Mouse (Mus musculus) liver, postnatal 0 days (tissue): ENCODE results near the gene Galnt4. TPM values are rescaled to one million over a fixed set of nuclear protein-coding genes. Genes with fewer than 3 reads are reported as not detected.

Experiments used
- ATAC-seq: fragments of 200-750 bp; cut with Nextera tagmentation; 2 replicates; pipeline ENCODE4 v1.8.0; 2017; ENCODE audit warnings: mild to moderate bottlenecking, moderate library complexity
- DNase-seq: peaks from one replicate; pipeline ENCODE4 v3.0.0-alpha.2; 2016
- H3K27ac ChIP-seq: fragments of 300-500 bp; sonication (generic); 2 replicates; pipeline ENCODE4 v1.5.1; 2014; ENCODE audit warnings: antibody characterized with exemption, moderate library complexity, mild to moderate bottlenecking, low read depth
- H3K27me3 ChIP-seq: fragments of 300-500 bp; sonication (generic); 2 replicates; pipeline ENCODE4 v1.6.1; 2014; ENCODE audit warnings: low read length, control low read depth, mixed read lengths; ENCODE audit not compliant: insufficient read depth
- H3K36me3 ChIP-seq: fragments of 300-500 bp; sonication (generic); replicated peaks from 2 replicates; pipeline ENCODE4 v1.6.1; 2014; ENCODE audit warnings: mild to moderate bottlenecking, control low read depth, low read length, moderate library complexity, mixed read lengths; ENCODE audit not compliant: insufficient read depth
- H3K4me1 ChIP-seq: fragments of 300-500 bp; sonication (generic); 2 replicates; pipeline ENCODE4 v1.6.1; 2014; ENCODE audit warnings: antibody characterized with exemption, mild to moderate bottlenecking, control low read depth; ENCODE audit not compliant: insufficient read depth
- H3K4me2 ChIP-seq: fragments of 300-500 bp; sonication (generic); 2 replicates; pipeline ENCODE4 v1.6.1; 2014; ENCODE audit warnings: low read depth, mild to moderate bottlenecking, low read length, moderate library complexity, mixed read lengths
- H3K4me3 ChIP-seq: fragments of 300-500 bp; sonication (generic); 2 replicates; pipeline ENCODE4 v1.5.1; 2014; ENCODE audit warnings: low read depth, low read length
- H3K9ac ChIP-seq: fragments of 300-500 bp; sonication (generic); replicated peaks from 2 replicates; pipeline ENCODE4 v1.6.1; 2014; ENCODE audit warnings: mild to moderate bottlenecking, moderate library complexity
- H3K9me3 ChIP-seq: fragments of 300-500 bp; sonication (generic); 2 replicates; pipeline ENCODE4 v1.6.1; 2016; ENCODE audit warnings: mild to moderate bottlenecking, control low read depth, low read length, mixed read lengths
- CTCF ChIP-seq: sonication (generic); IDR thresholded peaks from 2 replicates; pipeline ENCODE4 v1.5.1; 2016; ENCODE audit warnings: antibody characterized with exemption, low read depth
- EP300 ChIP-seq: IDR thresholded peaks from 2 replicates; pipeline ENCODE4 v1.6.1; 2016; ENCODE audit warnings: antibody characterized with exemption, low read depth, mild to moderate bottlenecking
- WGBS: fragments of 180-500 bp; shearing (Covaris S2); extraction: QIAGEN DNeasy Blood & Tissue Kit; methylation state at CpG from one replicate; pipeline ENCODE4 v1.1.7; 2014; ENCODE audit not compliant: insufficient replicate concordance; 5-methylcytosine and 5-hydroxymethylcytosine counted together
- polyA plus RNA-seq: library from polyadenylated mRNA; unstranded; fragments of >200 nt; fragmentation: Nextera tagmentation; extraction: Ambion mirVana; gene quantifications from 2 replicates; pipeline ENCODE4 v1.2.1, GENCODE M21; 2015

Galnt4 gene
- 2.2 and 2.6 TPM in 2 replicates for polyA plus RNA-seq

DNA sequence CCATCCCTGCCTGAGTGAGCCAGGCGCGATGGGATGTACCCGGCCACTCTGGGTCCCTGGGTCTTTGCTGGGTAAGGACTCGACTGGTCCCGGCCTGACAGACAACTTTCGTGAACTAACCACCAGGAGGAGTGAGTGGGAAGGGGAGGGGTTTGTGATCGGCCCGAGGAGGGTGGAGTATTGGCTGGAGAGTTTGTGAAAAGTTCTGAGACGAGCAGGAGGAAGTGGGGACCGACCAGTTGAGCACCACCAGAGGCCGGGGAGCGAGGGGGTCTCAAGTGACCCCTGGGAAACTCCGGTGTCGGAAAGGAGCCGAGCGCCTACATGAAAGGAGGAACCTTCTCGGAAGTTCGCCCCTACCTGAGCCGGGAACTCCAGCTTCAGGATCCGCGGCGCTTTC, at the start of gene Galnt4:
Gene Galnt4 (plus strand): TSS at position 196 of the 400 bp plus-strand sequence.
- peak; percentile 82 for ATAC-seq
- Histone ChIP-seq H3K9ac (peak within 1 kb of the TSS; percentile 85), H3K4me1 (peaks cover 11% of the 10 kb centered on the region), H3K36me3 (peaks cover 2% of the 10 kb centered on the region; the same call in 1 of the 2 replicates), H3K4me2 (peak within 1 kb of the TSS; percentile 96), H3K27ac (peak within 1 kb of the TSS; percentile 85), H3K9me3 (no peaks in the 10 kb centered on the region), H3K4me3 (peak within 1 kb of the TSS; percentile 92), H3K27me3 (no peaks in the 10 kb centered on the region)
- 2% methylated on average over 22 of the region's 22 CpGs for WGBS
- DNase-seq: peak; percentile 84
- TF ChIP-seq CTCF (peak; percentile 89), EP300 (no peak)

DNA sequence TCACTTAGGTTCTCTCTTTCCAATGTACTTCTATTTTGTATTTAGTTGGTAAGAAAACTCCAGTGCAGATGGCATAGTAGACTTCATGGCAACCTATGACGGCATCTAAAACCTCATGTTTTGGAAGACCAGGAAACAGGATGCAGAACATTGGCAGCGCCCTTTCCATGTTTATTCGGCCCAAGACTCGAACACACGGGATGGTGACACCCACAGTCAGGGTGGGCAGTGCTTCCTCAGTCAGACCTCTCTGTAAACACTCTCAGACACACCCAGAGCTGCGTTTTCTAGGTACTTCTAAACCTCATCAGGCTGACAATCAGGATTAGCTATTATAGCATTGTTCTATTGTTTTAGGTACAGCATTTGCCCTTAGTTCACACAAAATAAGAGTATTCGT, 47.4 kb upstream of the Galnt4 start:
- TF ChIP-seq EP300 (no peak), CTCF (no peak)
- ATAC-seq: no peak
- WGBS: 70% methylated on average over 7 of the region's 7 CpGs
- Histone ChIP-seq H3K27me3 (no peaks in the 10 kb centered on the region), H3K9ac (no peak overlapping the region), H3K27ac (no peak overlapping the region), H3K4me2 (no peak overlapping the region), H3K9me3 (no peaks in the 10 kb centered on the region), H3K4me3 (no peak overlapping the region), H3K4me1 (no peaks in the 10 kb centered on the region), H3K36me3 (no peaks in the 10 kb centered on the region)
- no peak for DNase-seq

DNA sequence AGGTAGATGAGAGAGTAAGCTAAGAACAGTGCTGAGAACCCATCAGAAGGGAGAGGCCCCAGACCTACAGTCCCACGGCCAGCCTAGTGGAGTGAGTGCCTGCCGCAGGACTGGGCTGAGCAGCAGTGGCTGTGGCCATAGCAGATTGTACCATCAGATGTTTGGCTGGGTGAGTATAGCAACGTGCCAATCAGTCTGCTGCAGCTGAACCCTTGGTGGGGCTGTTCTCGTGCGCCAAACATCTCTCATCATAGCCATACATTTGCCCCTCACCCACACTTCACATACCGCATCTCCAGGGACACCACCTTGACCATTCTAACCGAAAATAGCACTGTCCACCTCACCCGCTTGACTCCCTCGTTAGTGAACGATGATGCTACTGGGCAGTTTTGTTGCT, 46.5 kb upstream of the Galnt4 start:
- no peak for TF ChIP-seq EP300
- TF ChIP-seq CTCF: no peak
- no peak for ATAC-seq
- no peak for DNase-seq
- 80% methylated on average over 10 of the region's 10 CpGs for WGBS
- H3K4me1 ChIP-seq: no peaks in the 10 kb centered on the region
- H3K9me3 ChIP-seq: no peaks in the 10 kb centered on the region
- H3K27ac ChIP-seq: no peak overlapping the region
- H3K4me2 ChIP-seq: no peak overlapping the region
- no peak overlapping the region for H3K9ac ChIP-seq
- H3K27me3 ChIP-seq: no peaks in the 10 kb centered on the region
- H3K4me3 ChIP-seq: no peak overlapping the region
- H3K36me3 ChIP-seq: no peaks in the 10 kb centered on the region

DNA sequence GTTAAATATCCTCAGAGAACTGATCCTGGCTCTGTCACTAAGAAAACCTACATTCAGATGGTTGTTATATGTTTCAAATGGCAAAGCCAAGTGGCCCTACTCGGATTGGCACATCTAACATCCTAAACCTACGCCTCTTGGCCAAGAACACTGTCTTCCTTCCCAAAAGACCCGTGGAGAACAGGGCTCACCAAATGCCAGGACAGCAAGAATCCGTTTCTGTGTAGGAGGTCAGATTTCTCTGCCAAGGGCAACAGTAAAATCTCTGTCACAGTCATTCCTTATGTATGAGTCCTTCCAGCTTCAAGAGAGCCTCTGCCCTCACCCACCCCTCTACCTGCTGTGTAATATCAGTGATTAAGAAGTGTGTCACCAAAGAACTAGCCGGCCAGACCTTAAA, 45.4 kb upstream of the Galnt4 start:
- 67% methylated on average over 5 of the region's 5 CpGs for WGBS

DNA sequence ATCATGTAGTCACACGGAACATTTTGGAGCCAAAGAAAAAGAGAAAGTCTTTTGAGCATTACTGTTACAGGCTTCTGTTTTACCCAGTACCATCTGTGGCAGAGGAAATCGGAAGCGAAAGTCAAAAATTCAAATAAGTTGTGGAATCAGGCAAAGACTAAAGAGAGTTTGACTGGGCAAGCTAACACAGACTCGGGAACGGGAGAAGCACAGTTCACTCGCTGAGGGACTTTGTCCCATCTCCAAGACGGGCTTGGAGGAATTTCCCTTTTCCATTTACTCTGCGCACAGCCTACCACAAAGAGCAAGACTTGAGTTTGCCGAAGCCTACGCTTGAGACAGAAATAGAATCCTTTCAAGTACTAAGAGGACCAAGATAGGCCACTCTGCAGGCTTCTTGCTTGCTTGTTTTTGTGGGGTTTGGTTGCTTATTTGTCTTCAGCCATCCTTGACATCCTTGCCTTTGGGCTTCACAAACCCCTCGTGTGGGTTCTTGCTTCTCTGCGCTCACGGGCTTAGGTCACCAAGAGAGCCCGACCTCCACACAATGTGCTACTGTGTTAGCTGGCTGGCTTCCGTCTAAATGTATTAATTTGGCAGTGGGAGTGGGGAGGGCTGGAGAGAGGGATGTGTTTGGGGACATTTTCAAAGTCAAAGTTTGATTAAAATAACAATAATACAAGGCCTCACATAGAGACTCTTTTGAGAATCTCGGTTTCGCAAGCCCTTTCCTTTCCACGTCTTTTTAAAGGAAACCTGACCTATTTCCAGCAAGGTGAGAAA, 31.7 kb upstream of the Galnt4 start:
- Histone ChIP-seq H3K9me3 (no peaks in the 10 kb centered on the region), H3K27me3 (no peaks in the 10 kb centered on the region), H3K4me2 (no peak overlapping the region), H3K27ac (no peak overlapping the region), H3K4me3 (no peak overlapping the region), H3K9ac (no peak overlapping the region), H3K36me3 (no peaks in the 10 kb centered on the region), H3K4me1 (no peaks in the 10 kb centered on the region)
- ATAC-seq (no peak), DNase-seq (no peak)
- 85% methylated on average over 18 of the region's 18 CpGs for WGBS
- TF ChIP-seq CTCF (no peak), EP300 (no peak)

More for the DNA sequence above, 45.4 kb upstream of the Galnt4 start:
- H3K4me2 ChIP-seq: no peak overlapping the region
- H3K4me3 ChIP-seq: no peak overlapping the region
- no peak overlapping the region for H3K9ac ChIP-seq
- H3K36me3 ChIP-seq: no peaks in the 10 kb centered on the region
- no peak overlapping the region for H3K27ac ChIP-seq
- DNase-seq (no peak), ATAC-seq (no peak)
- no peaks in the 10 kb centered on the region for H3K9me3 ChIP-seq
- TF ChIP-seq EP300: no peak
- TF ChIP-seq CTCF: no peak
- H3K27me3 ChIP-seq: no peaks in the 10 kb centered on the region
- H3K4me1 ChIP-seq: no peaks in the 10 kb centered on the region

DNA sequence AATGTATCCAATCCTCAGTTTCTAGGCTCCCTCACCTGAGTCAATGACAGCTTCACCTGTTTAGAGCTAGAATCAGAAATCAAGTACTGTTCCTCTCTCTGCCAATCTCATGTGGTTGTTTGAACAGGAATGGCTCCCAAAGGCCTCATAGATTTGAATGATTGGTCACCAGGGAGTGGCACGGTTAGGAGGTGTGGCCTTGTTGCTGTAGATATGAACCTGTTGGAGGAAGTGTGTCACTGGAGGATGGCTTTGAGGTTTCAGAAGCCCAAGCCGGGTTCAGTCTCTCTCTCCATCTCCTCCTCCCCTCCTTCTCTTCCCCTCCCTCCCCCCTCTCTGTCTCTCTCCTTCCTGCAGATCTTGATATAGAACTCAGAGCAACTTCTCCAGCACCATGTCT, 29.3 kb upstream of the Galnt4 start:
- no peak for ATAC-seq
- 53% methylated on average over 2 of the region's 2 CpGs for WGBS
- TF ChIP-seq EP300 (no peak), CTCF (no peak)

More for the DNA sequence above, 29.3 kb upstream of the Galnt4 start:
- H3K27me3 ChIP-seq: no peaks in the 10 kb centered on the region
- no peaks in the 10 kb centered on the region for H3K4me1 ChIP-seq
- no peak overlapping the region for H3K4me3 ChIP-seq
- H3K9ac ChIP-seq: no peak overlapping the region
- H3K4me2 ChIP-seq: no peak overlapping the region
- H3K9me3 ChIP-seq: no peaks in the 10 kb centered on the region
- H3K27ac ChIP-seq: no peak overlapping the region
- no peak for DNase-seq
- no peaks in the 10 kb centered on the region for H3K36me3 ChIP-seq
